20 mouse cellular contexts compared by ENCODE assay signal in genomic region chr1:40428910-40429675, GRCm38 (mm10). TPM values are rescaled to one million over a fixed set of nuclear protein-coding genes. Genes with fewer than 3 reads are reported as not detected.
DNase-seq lines count a peak whose midpoint lies in the region; ATAC-seq and TF ChIP-seq lines count a peak whose summit lies in the region.
"Had no signal": no experiment of that assay in that cellular context is flagged by ENCODE, and none has a peak within 500 bp of the region (broad histone marks: within the 10 kb centered on the region; RNA-seq: fewer than 3 reads in every experiment).

Gene Il1rl1, plus strand, starts transcription at chr1:40429570.

- 55% methylated on average over 5 of the region's 5 CpGs for WGBS in heart, embryonic 11.5 days (ENCODE audit: insufficient replicate concordance)
- 89% methylated on average over 5 of the region's 5 CpGs for WGBS in limb, embryonic 10.5 days
- 84% methylated on average over 5 of the region's 5 CpGs for WGBS in midbrain, postnatal 0 days

- H3K9me3 ChIP-seq in heart, embryonic 11.5 days (replicated peaks; ENCODE audit: control insufficient read depth, low read length), result no peaks in the 10 kb centered on the region
- no peaks in the 10 kb centered on the region for H3K9me3 ChIP-seq in limb, embryonic 10.5 days (replicated peaks)
- no peaks in the 10 kb centered on the region for H3K9me3 ChIP-seq in midbrain, postnatal 0 days (ENCODE audit: low read length)
- H3K9me3 ChIP-seq: embryonic facial prominence, embryonic 12.5 days; forebrain, embryonic 12.5 days; limb, embryonic 13.5 days; neural tube, embryonic 12.5 days had no signal

- no peak within 1 kb of the TSS for H3K9ac ChIP-seq in heart, embryonic 11.5 days (ENCODE audit: low read depth, low read length)
- no peak within 1 kb of the TSS for H3K9ac ChIP-seq in midbrain, postnatal 0 days (replicated peaks; ENCODE audit: low read length, poor library complexity, severe bottlenecking)
- H3K9ac ChIP-seq: embryonic facial prominence, embryonic 12.5 days; forebrain, embryonic 12.5 days; limb, embryonic 13.5 days; neural tube, embryonic 12.5 days had no signal

- no peaks in the 10 kb centered on the region for H3K4me1 ChIP-seq in heart, embryonic 11.5 days (ENCODE audit: control insufficient read depth, insufficient read depth, low read length)
- H3K4me1 ChIP-seq in limb, embryonic 10.5 days, result no peaks in the 10 kb centered on the region
- H3K4me1 ChIP-seq in midbrain, postnatal 0 days (ENCODE audit: insufficient read depth, low read length), result no peaks in the 10 kb centered on the region
- H3K4me1 ChIP-seq: embryonic facial prominence, embryonic 12.5 days; forebrain, embryonic 12.5 days; limb, embryonic 13.5 days; neural tube, embryonic 12.5 days had no signal

- DNase-seq in CD4-positive helper T cell, adult 2 months (ENCODE audit: low read depth, low spot score), result peak; percentile 18
- DNase-seq in c-Kit-positive CD71-positive TER-119-positive erythroid progenitor cells, embryonic 14.5 days (ENCODE audit: low spot score), result peak; percentile 64
- DNase-seq in liver, result peak; percentile 14
- no peak for DNase-seq in right cerebral cortex, postnatal 10 days (ENCODE audit: low spot score in 2 of 2)
- no peak for DNase-seq in limb, embryonic 10.5 days (ENCODE audit: low spot score)
- DNase-seq in midbrain, postnatal 0 days (ENCODE audit: low spot score), result no peak
- DNase-seq: cerebellum, adult 8-10 months; gastrocnemius, postnatal 36 days; heart, postnatal 4 days; kidney, adult 2 months; kidney, postnatal 14 days; right cerebral cortex, postnatal 25 days; thymus, postnatal 36 days had no signal

- H3K4me3 ChIP-seq in heart, embryonic 11.5 days (ENCODE audit: low read depth, low read length), result no peak within 1 kb of the TSS
- H3K4me3 ChIP-seq in limb, embryonic 10.5 days, result no peak within 1 kb of the TSS
- H3K4me3 ChIP-seq in midbrain, postnatal 0 days (ENCODE audit: low read depth, low read length), result no peak within 1 kb of the TSS
- H3K4me3 ChIP-seq: embryonic facial prominence, embryonic 12.5 days; forebrain, embryonic 12.5 days; limb, embryonic 13.5 days; neural tube, embryonic 12.5 days had no signal

- no peaks in the 10 kb centered on the region for H3K36me3 ChIP-seq in heart, embryonic 11.5 days (ENCODE audit: control insufficient read depth, insufficient read depth, low read length)
- no peaks in the 10 kb centered on the region for H3K36me3 ChIP-seq in limb, embryonic 10.5 days
- H3K36me3 ChIP-seq in midbrain, postnatal 0 days (ENCODE audit: insufficient read depth, low read length), result no peaks in the 10 kb centered on the region
- H3K36me3 ChIP-seq: embryonic facial prominence, embryonic 12.5 days; forebrain, embryonic 12.5 days; limb, embryonic 13.5 days; neural tube, embryonic 12.5 days had no signal

- no peak within 1 kb of the TSS for H3K27ac ChIP-seq in heart, embryonic 11.5 days (ENCODE audit: low read depth, low read length)
- H3K27ac ChIP-seq in limb, embryonic 10.5 days, result no peak within 1 kb of the TSS
- no peak within 1 kb of the TSS for H3K27ac ChIP-seq in midbrain, postnatal 0 days (ENCODE audit: low read depth, low read length)
- H3K27ac ChIP-seq: embryonic facial prominence, embryonic 12.5 days; forebrain, embryonic 12.5 days; limb, embryonic 13.5 days; neural tube, embryonic 12.5 days had no signal

- ATAC-seq in megakaryocyte, adult 5-6 weeks (ENCODE audit: poor library complexity, severe bottlenecking), result peak; percentile 66
- no peak for ATAC-seq in heart, embryonic 11.5 days (replicated peaks; ENCODE audit: insufficient number of reproducible peaks, low FRiP score, low TSS enrichment)
- no peak for ATAC-seq in midbrain, postnatal 0 days (ENCODE audit: low FRiP score)
- ATAC-seq: lung, postnatal 0 days had no signal

- H3K4me2 ChIP-seq in heart, embryonic 11.5 days, result no peak within 1 kb of the TSS
- no peak within 1 kb of the TSS for H3K4me2 ChIP-seq in midbrain, postnatal 0 days (ENCODE audit: low read depth, low read length, poor library complexity, severe bottlenecking)
- H3K4me2 ChIP-seq: embryonic facial prominence, embryonic 12.5 days; forebrain, embryonic 12.5 days; limb, embryonic 13.5 days; neural tube, embryonic 12.5 days had no signal

- no peak for TF ChIP-seq CTCF in midbrain, postnatal 0 days (IDR thresholded peaks at IDR 0.05)

- H3K27me3 ChIP-seq in heart, embryonic 11.5 days (ENCODE audit: control insufficient read depth, insufficient read depth, low read length), result no peaks in the 10 kb centered on the region
- H3K27me3 ChIP-seq in limb, embryonic 10.5 days (ENCODE audit: low read depth, poor library complexity, severe bottlenecking), result no peaks in the 10 kb centered on the region
- H3K27me3 ChIP-seq in midbrain, postnatal 0 days (ENCODE audit: insufficient read depth, low read length), result no peaks in the 10 kb centered on the region
- H3K27me3 ChIP-seq: embryonic facial prominence, embryonic 12.5 days; forebrain, embryonic 12.5 days; limb, embryonic 13.5 days; neural tube, embryonic 12.5 days had no signal

RNA-seq across cellular contexts. Expression of gene Il1rl1, which starts in this region (rescaled TPM):
- total RNA-seq in megakaryocyte, adult 5-6 weeks (2015), result 4.2 and 7.3 TPM in 2 replicates
- 5.7 and 8.9 TPM in 2 replicates for total RNA-seq in megakaryocyte, adult 5-6 weeks (2017)
- polyA plus RNA-seq in heart, embryonic 11.5 days (2014; fragmentation: Nextera tagmentation; extraction: Ambion mirVana), result 0.04 and 0.17 TPM in 2 replicates
- 0.15 TPM in 1 of 2 replicates, not detected in the other for polyA plus RNA-seq in limb, embryonic 10.5 days (2016; fragmentation: Nextera tagmentation; extraction: Ambion mirVana)
- 0.09 and 0.33 TPM in 2 replicates for total RNA-seq in midbrain, postnatal 0 days (2014; rRNA removed)
- 0.04 and 0.20 TPM in 2 replicates for polyA plus RNA-seq in midbrain, postnatal 0 days (2015; fragmentation: Nextera tagmentation; extraction: Ambion mirVana)
- polyA plus RNA-seq: forebrain, embryonic 12.5 days had no signal

Comparison
In these comparisons a context has a peak if more than half of its experiments do, and no peak if none do; other contexts are left out.
1. DNase-seq: peak in CD4-positive helper T cell, adult 2 months (single experiment), c-Kit-positive CD71-positive TER-119-positive erythroid progenitor cells, embryonic 14.5 days (single experiment) and liver (single experiment); none in right cerebral cortex, postnatal 10 days (0 of 2), limb, embryonic 10.5 days (single experiment) and midbrain, postnatal 0 days (single experiment).